In genomic region chr1:120846146-120846545, GRCm38 (mm10) we compare ENCODE assay signal across 10 mouse cellular contexts.
"Had no signal": no experiment of that assay in that cellular context is flagged by ENCODE, and none has a peak within 500 bp of the region (broad histone marks: within the 10 kb centered on the region; RNA-seq: fewer than 3 reads in every experiment).

No protein-coding gene starts in this region.

- DNase-seq: right cerebral cortex, adult 18-20 months; right cerebral cortex, postnatal 14 days; right cerebral cortex, postnatal 25 days; right cerebral cortex, postnatal 4 days; spleen, adult 18-20 months; thymus, adult 18-20 months; thymus, adult 2 months; thymus, postnatal 14 days; thymus, postnatal 25 days; thymus, postnatal 4 days had no signal
